Mouse (Mus musculus) effector memory CD4-positive, alpha-beta T cell, adult 5 months (primary cell): ENCODE measurements around the gene Smarca4. TPM values are rescaled to one million over a fixed set of nuclear protein-coding genes. Genes with fewer than 3 reads are reported as not detected.

Experiments used
- polyA plus RNA-seq: library from polyadenylated mRNA; unstranded; fragments of 100-300 nt; shearing (Covaris generic); gene quantifications from one replicate; pipeline ENCODE4 v1.2.1, GENCODE M21; 2017

Gene Smarca4
- 55.9 TPM for polyA plus RNA-seq

DNA sequence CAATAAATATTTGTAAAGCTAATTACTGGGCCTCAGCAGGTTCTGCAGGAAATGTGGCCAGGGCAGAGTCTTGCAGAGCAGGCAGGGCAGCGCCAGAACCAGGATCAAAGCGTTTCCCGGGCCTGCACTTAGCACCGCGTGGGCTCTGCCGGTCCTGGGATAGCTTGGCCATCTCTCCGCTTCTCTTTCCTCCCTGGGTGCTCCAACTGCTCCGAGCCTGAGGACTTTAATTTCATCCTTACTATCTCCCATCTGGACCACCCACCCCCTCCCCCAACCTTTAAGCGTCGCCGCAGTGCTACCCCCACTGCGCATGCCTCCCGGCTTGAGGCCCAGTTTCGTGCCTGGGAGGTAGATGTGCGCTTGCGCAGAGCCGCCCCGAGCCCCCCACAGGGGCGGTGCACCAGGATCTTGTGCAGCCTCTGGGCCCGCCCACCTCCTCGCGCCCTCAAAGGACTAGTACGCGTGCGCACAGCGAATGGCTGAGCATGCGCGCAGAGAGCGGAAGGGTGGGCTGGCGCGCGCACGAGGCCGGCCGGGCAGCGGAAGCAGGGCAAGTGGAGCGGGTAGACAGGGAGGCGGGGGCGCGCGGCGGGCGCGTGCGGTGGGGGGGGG is at the start of gene Smarca4:
Gene Smarca4 (plus strand): TSS at position 553 of the 615 bp plus-strand sequence.

DNA sequence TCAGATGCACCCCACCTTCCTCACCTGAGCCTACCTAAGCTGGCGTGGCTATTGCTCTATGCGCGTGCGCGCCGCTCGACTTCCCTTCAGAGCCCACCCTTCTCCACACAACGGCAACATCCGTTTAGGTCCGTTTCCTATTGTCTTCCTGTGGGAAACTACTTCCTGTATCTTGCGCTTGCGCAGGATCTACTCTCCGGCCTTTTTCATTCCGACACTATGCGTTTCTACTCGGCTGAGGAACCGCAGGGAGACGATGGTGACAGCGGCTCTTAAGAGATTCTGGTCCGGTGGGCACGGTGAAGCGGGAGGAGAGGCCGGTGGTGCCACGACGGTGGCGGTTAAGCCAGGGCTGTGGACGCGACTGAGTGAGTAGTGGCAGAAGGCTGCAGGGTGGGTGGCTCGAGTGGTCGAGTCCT is 23.3 kb upstream of the Smarca4 start, which contains the start of the genes Timm29 and Yipf2:
Gene Timm29 (plus strand): TSS at position 20 of the 419 bp plus-strand sequence.
Gene Yipf2 (minus strand): TSS at position 126 of the 419 bp plus-strand sequence.

DNA sequence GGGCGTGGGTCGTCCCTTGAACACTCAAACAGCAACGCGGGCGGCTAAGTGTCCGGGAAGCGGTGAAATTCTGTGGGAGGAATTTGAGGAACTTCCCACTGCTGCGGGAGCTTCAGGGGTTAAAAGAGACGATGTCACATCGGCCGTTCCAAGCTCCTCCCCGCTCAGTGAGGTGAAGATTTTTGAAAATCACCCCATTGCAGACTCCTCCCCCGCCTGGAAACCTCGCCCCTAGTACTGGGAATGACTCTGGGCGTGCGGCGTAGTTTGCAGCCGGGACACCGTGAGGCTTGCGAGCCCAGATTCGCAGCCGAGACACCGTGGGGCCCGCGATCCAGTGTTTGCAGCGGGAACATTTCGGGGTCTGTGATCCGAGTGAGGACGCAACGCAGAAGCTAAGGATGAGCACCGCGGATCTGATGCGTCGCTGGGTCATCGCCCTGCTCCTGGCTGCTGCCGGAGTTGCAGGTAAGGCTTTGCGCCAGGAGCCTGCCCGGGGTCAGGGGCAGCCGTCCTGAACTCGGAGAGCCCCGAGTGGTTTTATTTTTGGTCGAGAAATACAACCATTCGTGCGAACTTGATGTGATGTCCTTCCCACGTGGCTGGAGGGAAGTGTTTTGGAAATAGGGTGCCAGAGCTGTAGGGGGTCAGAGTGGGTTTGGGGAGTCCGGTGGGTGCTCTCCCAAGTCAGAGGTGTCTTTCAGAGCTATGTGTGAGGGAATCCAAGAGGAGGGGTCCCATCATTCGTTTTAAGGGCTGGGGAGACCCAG is 107.6 kb downstream of the Smarca4 start, which contains the start of gene Ldlr:
Gene Ldlr (plus strand): TSS at position 107 of the 770 bp plus-strand sequence.

Other genes starting within 250 kb of the Smarca4 start
- 58.8 TPM for gene Ilf3, start 248.3 kb upstream of the Smarca4 start, polyA plus RNA-seq
- 49.9 TPM for gene Qtrt1, start 204.3 kb upstream of the Smarca4 start, polyA plus RNA-seq
- 262 TPM for gene Dnm2, start 191.3 kb upstream of the Smarca4 start, polyA plus RNA-seq
- gene Tmed1, start 105.9 kb upstream of the Smarca4 start, polyA plus RNA-seq, result 5.4 TPM
- 52.1 TPM for gene AB124611, start 90.0 kb upstream of the Smarca4 start, polyA plus RNA-seq
- gene Carm1, start 69.3 kb upstream of the Smarca4 start, polyA plus RNA-seq, result 44.2 TPM
- 16.6 TPM for gene Timm29, start 23.4 kb upstream of the Smarca4 start, polyA plus RNA-seq
- 11.6 TPM for gene Yipf2, start 23.3 kb upstream of the Smarca4 start, polyA plus RNA-seq
- 47.5 TPM for gene Ldlr, start 107.3 kb downstream of the Smarca4 start, polyA plus RNA-seq
- gene Spc24, start 144.1 kb downstream of the Smarca4 start, polyA plus RNA-seq, result 1.4 TPM
- not detected for gene Kank2, start 182.6 kb downstream of the Smarca4 start, polyA plus RNA-seq
- not detected for gene Angptl8, start 219.3 kb downstream of the Smarca4 start, polyA plus RNA-seq
- gene Dock6, start 236.5 kb downstream of the Smarca4 start, polyA plus RNA-seq, result 9.7 TPM